ENCODE assay signal across 9 mouse cellular contexts in genomic region chr10:7209691-7210455, GRCm38 (mm10). TPM values are rescaled to one million over a fixed set of nuclear protein-coding genes. Genes with fewer than 3 reads are reported as not detected.
DNase-seq lines count a peak whose midpoint lies in the region; ATAC-seq lines count a peak whose summit lies in the region.
"Had no signal": no experiment of that assay in that cellular context is flagged by ENCODE, and none has a peak within 500 bp of the region (broad histone marks: within the 10 kb centered on the region; RNA-seq: fewer than 3 reads in every experiment).

No protein-coding gene starts in this region.

- H3K27me3 ChIP-seq in embryonic facial prominence, embryonic 12.5 days: no peaks in the 10 kb centered on the region
- no peaks in the 10 kb centered on the region for H3K27me3 ChIP-seq in hindbrain, embryonic 15.5 days
- H3K27me3 ChIP-seq in midbrain, embryonic 16.5 days (ENCODE audit: control insufficient read depth, insufficient read depth, low read depth, low read length): peaks cover 3% of the 10 kb centered on the region

- peak overlapping the region; percentile 70 for H3K4me3 ChIP-seq in embryonic facial prominence, embryonic 12.5 days
- peak overlapping the region; percentile 63 for H3K4me3 ChIP-seq in hindbrain, embryonic 15.5 days
- no peak overlapping the region for H3K4me3 ChIP-seq in midbrain, embryonic 16.5 days (ENCODE audit: low read depth, low read length)

- H3K36me3 ChIP-seq in embryonic facial prominence, embryonic 12.5 days: no peaks in the 10 kb centered on the region
- H3K36me3 ChIP-seq in hindbrain, embryonic 15.5 days: no peaks in the 10 kb centered on the region
- H3K36me3 ChIP-seq in midbrain, embryonic 16.5 days (ENCODE audit: control insufficient read depth, insufficient read depth, low read length): no peaks in the 10 kb centered on the region

- intact Hi-C loops in left cerebral cortex, postnatal 4 days (cut with DNase I): no loop called here

- H3K4me2 ChIP-seq in embryonic facial prominence, embryonic 12.5 days (replicated peaks): peak overlapping the region; percentile 79
- H3K4me2 ChIP-seq in hindbrain, embryonic 15.5 days: peak overlapping the region; percentile 94
- H3K4me2 ChIP-seq in midbrain, embryonic 16.5 days (ENCODE audit: low read length): peak overlapping the region; percentile 97; the same call in 1 of the 2 replicates

- 68% methylated on average over 5 of the region's 5 CpGs for WGBS in embryonic facial prominence, embryonic 12.5 days
- WGBS in hindbrain, embryonic 15.5 days: 70% methylated on average over 5 of the region's 5 CpGs
- WGBS in midbrain, embryonic 16.5 days: 79% methylated on average over 5 of the region's 5 CpGs

- no peak overlapping the region for H3K9ac ChIP-seq in embryonic facial prominence, embryonic 12.5 days
- no peak overlapping the region for H3K9ac ChIP-seq in hindbrain, embryonic 15.5 days
- no peak overlapping the region for H3K9ac ChIP-seq in midbrain, embryonic 16.5 days (ENCODE audit: low read depth, low read length)

- no peak overlapping the region for H3K27ac ChIP-seq in embryonic facial prominence, embryonic 12.5 days
- no peak overlapping the region for H3K27ac ChIP-seq in hindbrain, embryonic 15.5 days (replicated peaks)
- H3K27ac ChIP-seq in midbrain, embryonic 16.5 days (ENCODE audit: low read length): no peak overlapping the region

- H3K9me3 ChIP-seq in embryonic facial prominence, embryonic 12.5 days: no peaks in the 10 kb centered on the region
- no peaks in the 10 kb centered on the region for H3K9me3 ChIP-seq in hindbrain, embryonic 15.5 days
- H3K9me3 ChIP-seq in midbrain, embryonic 16.5 days (replicated peaks; ENCODE audit: control insufficient read depth, low read length, poor library complexity, severe bottlenecking): no peaks in the 10 kb centered on the region

- no peak for ATAC-seq in embryonic facial prominence, embryonic 12.5 days (ENCODE audit: insufficient number of reproducible peaks, insufficient read depth, low FRiP score, low TSS enrichment)
- ATAC-seq in hindbrain, embryonic 15.5 days (ENCODE audit: low FRiP score, low read depth): no peak
- ATAC-seq in midbrain, embryonic 16.5 days: no peak

- peaks cover 32% of the 10 kb centered on the region for H3K4me1 ChIP-seq in embryonic facial prominence, embryonic 12.5 days
- H3K4me1 ChIP-seq in hindbrain, embryonic 15.5 days (replicated peaks): peaks cover 20% of the 10 kb centered on the region
- peaks cover 9% of the 10 kb centered on the region; the same call in 1 of the 2 replicates for H3K4me1 ChIP-seq in midbrain, embryonic 16.5 days (ENCODE audit: control insufficient read depth, insufficient read depth, low read length)

- DNase-seq in left cerebral cortex, postnatal 4 days: peak; percentile 18
- no peak for DNase-seq in left cerebral cortex, adult 18-20 months (ENCODE audit: low spot score in 2 of 2)
- DNase-seq in testis, postnatal 10 days (ENCODE audit: low spot score): no peak
- no peak for DNase-seq in urinary bladder, postnatal 14 days (ENCODE audit: low spot score)
- DNase-seq in right cerebral cortex, postnatal 14 days: no peak
- DNase-seq: kidney, postnatal 14 days had no signal

RNA-seq across cellular contexts. Expression of gene Cnksr3, which starts 2.2 kb away (rescaled TPM):
- 1 to 10 TPM; 4.0 to 4.7 TPM for total RNA-seq in left cerebral cortex, postnatal 4 days (2021)
- 1 to 10 TPM; 3.6 to 3.8 TPM for total RNA-seq in left cerebral cortex, adult 18-20 months (2021)
- 10.9 and 12.7 TPM in 2 replicates for polyA plus RNA-seq in embryonic facial prominence, embryonic 12.5 days (2016; fragmentation: Nextera tagmentation; extraction: Ambion mirVana)
- polyA plus RNA-seq in hindbrain, embryonic 15.5 days (2015; fragmentation: Nextera tagmentation; extraction: Ambion mirVana): 2.8 and 3.6 TPM in 2 replicates
- polyA plus RNA-seq in midbrain, embryonic 16.5 days (2015; fragmentation: Nextera tagmentation; extraction: Ambion mirVana): 1.4 and 2.1 TPM in 2 replicates
